Mouse (Mus musculus) liver, adult 2 months (tissue): ENCODE results near the gene Scly.

ENCODE experiments used
- CTCF ChIP-seq: fragments of 200-500 bp; IDR thresholded peaks from 2 replicates; pipeline ENCODE4 v1.5.1; 2011; ENCODE audit warnings: low read depth, low read length, control low read depth
- POLR2A ChIP-seq: fragments of 200-500 bp; IDR thresholded peaks from 2 replicates; pipeline ENCODE4 v1.6.1; 2011; ENCODE audit warnings: low read length, control low read depth; ENCODE audit not compliant: insufficient read depth; ENCODE audit errors: extremely low read depth

DNA sequence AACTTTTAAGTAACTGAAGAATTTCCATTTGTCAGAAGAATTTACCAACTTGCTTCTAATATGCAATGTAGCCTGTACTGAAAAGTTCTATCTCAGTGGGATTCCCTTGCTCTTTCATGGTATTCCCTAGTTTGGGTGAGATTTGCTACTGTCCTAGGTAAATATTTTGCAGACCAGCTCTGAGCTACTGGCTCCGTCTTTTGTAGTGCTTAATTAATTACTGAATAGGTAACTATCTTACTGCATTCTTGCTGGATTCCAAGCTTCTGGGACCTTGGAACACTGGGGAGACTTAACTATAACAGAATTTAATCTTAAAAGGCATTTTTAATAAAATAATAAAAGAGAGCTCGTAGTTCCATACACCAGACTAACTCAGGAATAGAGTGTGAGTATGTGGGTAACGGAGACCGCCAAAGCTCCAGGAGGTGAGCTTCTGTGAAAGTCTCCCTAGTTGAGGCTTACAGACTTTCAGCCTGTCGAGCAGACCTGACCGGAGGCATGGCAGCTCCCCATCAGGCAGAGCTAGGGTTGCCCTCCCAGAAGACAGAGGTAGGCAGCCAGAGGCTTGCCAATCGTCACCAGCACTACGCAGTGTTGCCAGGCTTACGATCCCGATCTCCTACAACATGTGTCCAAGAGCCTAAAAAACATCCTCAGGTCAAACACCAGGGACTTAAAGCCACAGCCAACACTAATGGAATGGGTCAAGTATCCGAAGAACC lies 5.9 kb upstream of the Scly start:
- TF ChIP-seq CTCF, result no peak
- TF ChIP-seq POLR2A, result no peak
